Mouse (Mus musculus) erythroblast, embryonic 14.5 days (primary cell): Measurements from ENCODE around the gene Shb. TPM values are rescaled to one million over a fixed set of nuclear protein-coding genes. Genes with fewer than 3 reads are reported as not detected.

Source experiments
- H3K27me3 ChIP-seq: 2 replicates; pipeline ENCODE4 v1.6.1; 2012; ENCODE audit warnings: inconsistent platforms; ENCODE audit not compliant: control insufficient read depth
- H3K36me3 ChIP-seq: 2 replicates; pipeline ENCODE4 v1.6.1; 2012; ENCODE audit warnings: mild to moderate bottlenecking, inconsistent platforms; ENCODE audit not compliant: control insufficient read depth
- H3K4me1 ChIP-seq: 2 replicates; pipeline ENCODE4 v1.6.1; 2012; ENCODE audit warnings: inconsistent platforms; ENCODE audit not compliant: control insufficient read depth
- H3K4me3 ChIP-seq: replicated peaks from 2 replicates; pipeline ENCODE3; 2012; ENCODE audit warnings: moderate library complexity, mild to moderate bottlenecking, inconsistent platforms
- H3K9me3 ChIP-seq: 2 replicates; pipeline ENCODE4 v1.6.1; 2012; ENCODE audit warnings: low read length, inconsistent platforms, mixed read lengths; ENCODE audit not compliant: control insufficient read depth
- GATA1 ChIP-seq: IDR thresholded peaks from 2 replicates; pipeline ENCODE4 v1.6.1; 2012; ENCODE audit warnings: low read length, inconsistent platforms, mixed read lengths
- TAL1 ChIP-seq: IDR thresholded peaks from 3 replicates; pipeline ENCODE4 v1.6.1; 2012; ENCODE audit warnings: low read length, inconsistent platforms, mixed read lengths
- polyA plus RNA-seq: library from polyadenylated mRNA; stranded (reverse); fragments of >175 nt; gene quantifications from 2 replicates; pipeline ENCODE4 v1.2.3, GENCODE M21; 2012

Gene Shb
- polyA plus RNA-seq, 1 experiment = 15.2 TPM

DNA sequence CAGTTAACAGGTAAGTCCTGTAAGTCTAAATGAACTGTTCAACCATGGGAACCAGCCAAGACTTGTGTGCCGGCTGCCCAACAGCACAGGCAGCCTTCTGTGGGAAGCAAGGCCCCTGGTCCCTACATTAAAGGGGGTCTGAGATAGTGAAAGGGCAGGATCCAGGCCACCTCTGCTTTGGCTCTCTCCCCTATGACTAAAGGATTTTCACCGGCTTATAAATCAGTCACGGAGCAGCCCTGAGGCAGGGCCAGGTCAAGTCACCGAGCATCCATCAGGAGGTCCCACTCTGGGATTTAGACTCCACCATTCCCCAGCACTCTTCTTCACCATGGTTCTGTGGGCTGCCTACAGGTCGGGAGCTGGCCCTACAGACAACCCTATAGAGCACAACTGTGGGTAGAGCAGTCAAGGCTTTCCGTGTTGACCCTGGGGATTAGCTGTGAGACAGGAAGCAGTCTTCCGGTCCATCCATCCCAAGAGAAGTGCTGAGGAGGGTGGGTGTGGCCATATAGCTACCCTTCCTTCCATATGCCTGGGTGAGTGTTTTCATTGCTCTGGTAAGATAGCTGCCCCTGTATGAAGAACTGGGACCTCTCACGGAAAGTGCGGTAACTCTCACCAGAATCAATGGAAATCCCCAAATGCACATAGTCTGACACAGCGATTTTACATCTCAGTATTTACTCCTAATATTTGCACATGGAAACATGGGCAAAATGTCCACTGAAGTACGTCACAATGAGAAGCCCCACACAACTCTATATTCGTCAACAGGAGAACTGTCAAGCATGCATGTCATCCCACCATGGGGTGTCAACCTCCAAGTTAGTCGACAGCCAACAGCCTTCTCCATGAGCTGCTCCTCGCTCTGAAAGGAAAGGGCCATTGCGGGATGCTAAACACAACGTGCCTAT is 40.3 kb downstream of the Shb start:
- Histone ChIP-seq H3K4me3 (no peak overlapping the region), H3K36me3 (peaks cover 74% of the 10 kb centered on the region), H3K27me3 (no peaks in the 10 kb centered on the region), H3K9me3 (no peaks in the 10 kb centered on the region), H3K4me1 (peaks cover 98% of the 10 kb centered on the region)
- TF ChIP-seq TAL1 (no peak), GATA1 (no peak)

GRCm38 (mm10) chr4:45491119-45491679 is 41.1 kb downstream of the Shb start:
- peaks cover 98% of the 10 kb centered on the region for H3K4me1 ChIP-seq
- no peak for TF ChIP-seq TAL1
- no peak for TF ChIP-seq GATA1
- H3K36me3 ChIP-seq = peaks cover 77% of the 10 kb centered on the region
- H3K4me3 ChIP-seq = no peak overlapping the region
- H3K9me3 ChIP-seq = no peaks in the 10 kb centered on the region
- no peaks in the 10 kb centered on the region for H3K27me3 ChIP-seq

DNA sequence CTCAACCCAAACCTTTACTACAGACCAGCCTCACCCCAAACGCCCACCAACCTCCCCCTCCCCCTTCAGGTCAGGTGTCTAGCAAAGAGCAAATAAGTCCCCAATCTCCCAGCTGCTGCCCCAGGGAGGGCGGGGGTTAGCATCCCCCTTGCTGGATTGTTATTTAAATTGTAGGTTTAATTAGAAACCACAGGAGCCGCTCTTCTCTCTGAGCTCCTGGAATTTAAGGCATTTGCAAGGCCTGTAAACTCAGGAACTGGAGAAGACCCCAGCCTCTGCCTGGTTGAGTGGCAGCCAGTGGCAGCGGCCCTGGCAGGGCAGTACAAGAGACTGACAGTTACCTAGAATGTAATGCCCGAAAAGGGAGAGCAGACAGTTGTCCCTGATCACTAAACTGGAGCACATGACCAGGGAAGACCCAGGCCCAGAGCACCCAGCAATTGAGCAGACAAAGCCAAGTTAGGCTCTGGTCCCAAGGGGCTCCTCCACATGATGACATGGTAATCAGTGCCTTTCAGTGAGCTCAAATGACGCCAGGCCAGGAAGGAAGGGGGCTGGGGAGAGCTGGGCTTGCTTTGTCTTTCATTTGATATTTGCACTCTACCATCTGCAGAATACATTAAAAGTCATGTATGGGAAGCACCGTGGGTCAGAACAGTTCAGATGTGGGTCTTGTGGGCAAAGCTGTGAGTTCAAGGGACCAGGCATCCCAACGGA is 42.1 kb downstream of the Shb start:
- Histone ChIP-seq H3K36me3 (peaks cover 82% of the 10 kb centered on the region), H3K4me3 (no peak overlapping the region), H3K9me3 (no peaks in the 10 kb centered on the region), H3K27me3 (no peaks in the 10 kb centered on the region), H3K4me1 (peaks cover 98% of the 10 kb centered on the region)
- TF ChIP-seq GATA1 (no peak), TAL1 (no peak)

GRCm38 (mm10) chr4:45489141-45490035 is 42.9 kb downstream of the Shb start:
- Histone ChIP-seq H3K4me3 (no peak overlapping the region), H3K4me1 (peaks cover 98% of the 10 kb centered on the region), H3K36me3 (peaks cover 85% of the 10 kb centered on the region), H3K27me3 (no peaks in the 10 kb centered on the region), H3K9me3 (no peaks in the 10 kb centered on the region)
- TF ChIP-seq TAL1 = no peak
- no peak for TF ChIP-seq GATA1

DNA sequence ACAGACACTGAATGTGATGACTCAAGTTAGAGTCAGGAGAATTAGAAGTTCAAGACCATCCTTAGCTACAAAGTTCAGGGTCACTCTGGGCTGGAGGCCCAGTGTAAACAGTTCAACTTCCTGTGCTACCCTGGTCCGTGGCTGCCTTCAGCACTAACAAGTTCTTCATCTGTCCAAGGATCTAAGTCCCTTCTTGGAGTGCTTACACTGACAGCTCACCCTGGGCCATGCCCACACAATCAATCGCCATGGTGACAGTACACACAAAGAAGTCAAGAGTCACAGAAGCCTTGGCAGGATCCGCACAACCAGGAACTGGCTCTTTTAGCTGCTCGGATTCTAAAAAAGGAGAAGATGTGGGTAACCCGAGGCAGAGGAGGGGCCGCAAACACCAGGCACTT is 44.6 kb downstream of the Shb start:
- H3K4me1 ChIP-seq = peaks cover 98% of the 10 kb centered on the region
- peaks cover 89% of the 10 kb centered on the region for H3K36me3 ChIP-seq
- TF ChIP-seq TAL1 = no peak
- no peak for TF ChIP-seq GATA1
- H3K4me3 ChIP-seq = no peak overlapping the region
- H3K9me3 ChIP-seq = no peaks in the 10 kb centered on the region
- no peaks in the 10 kb centered on the region for H3K27me3 ChIP-seq

DNA sequence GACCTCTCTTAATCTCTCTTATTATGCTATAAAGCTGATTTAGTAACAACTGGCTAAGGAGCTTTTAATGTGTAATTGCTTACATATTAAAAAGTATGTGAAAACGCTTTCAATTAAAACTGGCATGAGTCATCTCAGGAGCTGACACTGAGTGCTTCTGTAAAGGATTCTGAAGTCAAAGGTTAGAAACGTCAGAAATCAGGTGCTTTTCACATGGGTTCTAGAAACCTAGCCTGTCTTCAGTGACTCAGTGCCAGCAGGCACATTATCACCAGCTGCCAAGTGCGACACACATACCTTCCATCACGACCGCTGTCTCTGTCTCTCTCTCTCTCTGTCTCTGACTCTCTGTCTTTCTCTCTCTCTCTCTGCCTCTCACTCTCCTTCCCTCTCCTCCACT is 47.2 kb downstream of the Shb start:
- H3K9me3 ChIP-seq = no peaks in the 10 kb centered on the region
- no peaks in the 10 kb centered on the region for H3K27me3 ChIP-seq
- H3K4me1 ChIP-seq = peaks cover 99% of the 10 kb centered on the region
- TF ChIP-seq TAL1 = no peak
- no peak for TF ChIP-seq GATA1
- H3K4me3 ChIP-seq = no peak overlapping the region
- peaks cover 94% of the 10 kb centered on the region for H3K36me3 ChIP-seq

GRCm38 (mm10) chr4:45483271-45484245 is 48.7 kb downstream of the Shb start:
- TF ChIP-seq TAL1 = peak; percentile 62
- peak; percentile 55 for TF ChIP-seq GATA1
- peaks cover 95% of the 10 kb centered on the region for H3K36me3 ChIP-seq
- no peaks in the 10 kb centered on the region for H3K9me3 ChIP-seq
- no peaks in the 10 kb centered on the region for H3K27me3 ChIP-seq
- peak overlapping the region; percentile 50 for H3K4me3 ChIP-seq
- peaks cover 97% of the 10 kb centered on the region for H3K4me1 ChIP-seq
